Mouse (Mus musculus) myocyte (in vitro differentiated cells): ENCODE results near the gene Gcnt7. TPM values are rescaled to one million over a fixed set of nuclear protein-coding genes. Genes with fewer than 3 reads are reported as not detected.

Experiments used
- H3K27me3 ChIP-seq: one replicate; pipeline ENCODE4 v1.6.1; 2011; ENCODE audit not compliant: control insufficient read depth, insufficient read depth, insufficient read length
- H3K36me3 ChIP-seq: one replicate; pipeline ENCODE4 v1.6.1; 2011; ENCODE audit not compliant: control insufficient read depth, insufficient read depth
- H3K4me2 ChIP-seq: one replicate; pipeline ENCODE4 v1.6.1; 2011; ENCODE audit warnings: low read depth, control low read depth
- H3K4me3 ChIP-seq: one replicate; pipeline ENCODE4 v1.5.1; 2011; ENCODE audit warnings: mild to moderate bottlenecking, control low read depth, moderate library complexity
- H3K79me2 ChIP-seq: one replicate; pipeline ENCODE4 v1.6.1; 2011; ENCODE audit not compliant: control insufficient read depth, insufficient read depth
- H3ac ChIP-seq: one replicate; pipeline ENCODE4 v1.6.1; 2011; ENCODE audit not compliant: control insufficient read depth, insufficient read length
- CEBPB ChIP-seq: IDR thresholded peaks from 2 replicates; pipeline ENCODE4 v1.6.1; 2011; ENCODE audit warnings: mild to moderate bottlenecking, moderate library complexity; ENCODE audit not compliant: poor library complexity, insufficient read depth, severe bottlenecking
- E2F4 ChIP-seq: IDR thresholded peaks from one replicate; pipeline ENCODE4 v1.6.1; 2011; ENCODE audit warnings: mild to moderate bottlenecking, control low read depth, moderate library complexity; ENCODE audit not compliant: insufficient read depth
- MAX ChIP-seq: IDR thresholded peaks from one replicate; pipeline ENCODE4 v1.6.1; 2011; ENCODE audit warnings: low read depth, mild to moderate bottlenecking, control low read depth
- MYOD1 ChIP-seq, 3 experiments: IDR thresholded peaks; one replicate each; pipeline ENCODE4 v1.6.1; 2011; ENCODE audit warnings: control low read depth in 2 of 3, low read depth in 2 of 3, mild to moderate bottlenecking in 2 of 3, moderate library complexity in 1 of 3; ENCODE audit not compliant: insufficient read length in 2 of 3, control insufficient read depth in 1 of 3
- MYOG ChIP-seq, 3 experiments: IDR thresholded peaks; one replicate each; pipeline ENCODE4 v1.6.1; 2011; ENCODE audit warnings: control low read depth in 2 of 3, low read depth in 2 of 3, mild to moderate bottlenecking in 2 of 3; ENCODE audit not compliant: insufficient read length in 2 of 3, control insufficient read depth in 1 of 3, insufficient read depth in 1 of 3
- POLR2A ChIP-seq: IDR thresholded peaks from one replicate; pipeline ENCODE4 v1.6.1; 2011; ENCODE audit warnings: low read depth, mild to moderate bottlenecking, control low read depth, moderate library complexity; ENCODE audit not compliant: insufficient read length
- POLR2AphosphoS2 ChIP-seq: IDR thresholded peaks from one replicate; pipeline ENCODE4 v1.6.1; 2011; ENCODE audit warnings: low read depth, control low read depth; ENCODE audit not compliant: insufficient read length
- REST ChIP-seq: IDR thresholded peaks from one replicate; pipeline ENCODE4 v1.6.1; 2011; ENCODE audit warnings: mild to moderate bottlenecking, control low read depth, moderate library complexity; ENCODE audit not compliant: insufficient read depth, insufficient read length
- SRF ChIP-seq: IDR thresholded peaks from one replicate; pipeline ENCODE4 v1.6.1; 2011; ENCODE audit warnings: low read depth; ENCODE audit not compliant: control insufficient read depth, insufficient read length
- TCF12 ChIP-seq: IDR thresholded peaks from one replicate; pipeline ENCODE4 v1.6.1; 2011; ENCODE audit warnings: mild to moderate bottlenecking, control low read depth; ENCODE audit not compliant: poor library complexity, insufficient read depth, severe bottlenecking
- TCF3 ChIP-seq: IDR thresholded peaks from one replicate; pipeline ENCODE4 v1.6.1; 2011; ENCODE audit warnings: low read depth, control low read depth; ENCODE audit not compliant: insufficient read length
- USF1 ChIP-seq: IDR thresholded peaks from one replicate; pipeline ENCODE4 v1.6.1; 2011; ENCODE audit warnings: low read depth, mild to moderate bottlenecking, control low read depth, moderate library complexity
- polyA plus RNA-seq: library from polyadenylated mRNA; unstranded; fragments of >200 nt; fragmentation: generic; extraction: Trizol; gene quantifications from one replicate; pipeline ENCODE4 v1.2.1, GENCODE M21; 2012; ENCODE audit warnings: missing spikeins

The Gcnt7 gene
- polyA plus RNA-seq, 1 experiment = 0.17 TPM

DNA sequence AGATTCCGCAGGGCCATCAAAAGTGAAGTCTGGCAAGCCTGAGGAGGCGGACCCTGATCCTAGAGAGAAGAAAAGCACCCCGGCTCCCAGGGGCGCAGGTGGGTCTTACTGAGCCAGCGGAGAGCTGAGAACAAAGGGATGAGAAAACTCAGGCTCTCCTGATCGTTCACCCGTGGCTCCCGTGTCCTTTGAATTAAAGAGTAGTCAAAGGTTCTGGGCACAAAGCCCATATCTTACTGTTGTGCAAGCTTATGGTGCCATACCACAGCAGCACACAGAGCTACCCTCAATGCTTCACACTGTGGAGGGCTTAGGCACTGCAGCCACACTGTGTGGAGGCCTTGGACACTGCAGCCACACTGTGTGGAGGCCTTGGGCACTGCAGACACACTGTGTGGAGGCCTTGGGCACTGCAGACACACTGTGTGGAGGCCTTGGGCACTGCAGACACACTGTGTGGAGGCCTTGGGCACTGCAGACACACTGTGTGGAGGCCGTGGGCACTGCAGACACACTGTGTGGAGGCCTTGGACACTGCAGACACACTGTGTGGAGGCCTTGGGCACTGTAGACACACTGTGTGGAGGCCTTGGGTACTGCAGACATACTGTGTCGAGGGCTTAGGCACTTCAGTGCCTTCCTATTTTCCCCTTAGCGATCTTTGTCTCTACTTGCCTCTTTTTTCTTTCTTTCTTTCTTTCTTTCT, 8.2 kb upstream of the Gcnt7 start:
- no peaks in the 10 kb centered on the region for H3K27me3 ChIP-seq
- H3K36me3 ChIP-seq = peaks cover 20% of the 10 kb centered on the region
- H3ac ChIP-seq = no peak overlapping the region
- no peak for TF ChIP-seq CEBPB
- TF ChIP-seq REST = no peak
- no peak for TF ChIP-seq MYOD1 (IDR thresholded peaks at IDR 0.05; ENCODE audit: control insufficient read depth in 1 of 3, insufficient read length in 2 of 3, low read depth in 2 of 3)
- no peak overlapping the region for H3K4me3 ChIP-seq
- H3K79me2 ChIP-seq = no peaks in the 10 kb centered on the region
- no peak overlapping the region for H3K4me2 ChIP-seq

DNA sequence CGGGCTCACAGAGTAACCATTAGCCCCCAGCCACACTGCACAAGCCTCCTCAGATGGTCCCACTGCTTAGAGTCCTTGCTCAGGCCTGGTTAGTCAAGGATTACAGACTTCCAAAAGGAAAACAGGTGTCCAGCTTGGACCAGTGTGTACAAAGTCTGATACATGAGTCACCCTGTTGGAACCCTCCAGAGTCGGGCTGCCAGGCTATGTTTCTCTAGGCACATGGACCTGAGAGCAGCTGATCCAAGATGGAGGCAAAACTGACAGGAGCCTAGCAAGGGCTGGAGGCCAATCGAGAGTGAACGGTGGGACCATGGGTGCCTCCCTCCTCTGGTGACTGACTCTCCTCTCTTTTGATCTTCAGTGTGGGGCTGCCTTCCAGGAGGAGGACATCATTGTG, 4.4 kb upstream of the Gcnt7 start:
- Histone ChIP-seq H3K4me3 (no peak overlapping the region), H3K27me3 (no peaks in the 10 kb centered on the region), H3ac (no peak overlapping the region), H3K79me2 (no peaks in the 10 kb centered on the region), H3K36me3 (peaks cover 12% of the 10 kb centered on the region), H3K4me2 (no peak overlapping the region)
- TF ChIP-seq USF1 (no peak), E2F4 (no peak), CEBPB (no peak), MAX (no peak), MYOG (IDR thresholded peaks at IDR 0.05; ENCODE audit: control insufficient read depth in 1 of 3, insufficient read depth in 1 of 3, insufficient read length in 2 of 3, low read depth in 2 of 3) (no peak), POLR2A (no peak), TCF3 (no peak), TCF12 (no peak), SRF (no peak), POLR2AphosphoS2 (no peak), REST (no peak), MYOD1 (IDR thresholded peaks at IDR 0.05; ENCODE audit: control insufficient read depth in 1 of 3, insufficient read length in 2 of 3, low read depth in 2 of 3) (no peak)

DNA sequence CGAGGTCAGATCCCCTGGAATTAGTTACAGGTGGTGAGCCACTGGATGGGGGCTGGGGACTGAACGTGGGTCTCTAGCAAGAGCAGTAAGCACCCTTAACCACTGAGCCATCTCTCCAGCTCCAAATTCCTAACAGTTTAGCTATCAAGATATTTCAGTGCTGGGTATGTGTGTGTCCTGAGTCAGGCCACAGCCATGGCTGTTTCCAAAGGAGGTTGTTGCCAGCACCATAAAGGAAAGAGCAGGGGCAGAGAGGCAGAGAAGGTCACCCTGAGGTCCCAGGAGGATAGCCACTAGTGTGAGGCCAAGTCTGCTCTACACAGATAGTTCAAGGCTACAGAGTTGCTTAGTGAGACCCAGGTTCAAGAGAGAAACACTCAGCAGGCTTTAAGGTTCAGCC, 2.3 kb upstream of the Gcnt7 start:
- H3ac ChIP-seq = no peak overlapping the region
- no peaks in the 10 kb centered on the region for H3K27me3 ChIP-seq
- no peak overlapping the region for H3K4me3 ChIP-seq
- TF ChIP-seq TCF12 (no peak), MYOD1 (IDR thresholded peaks at IDR 0.05; ENCODE audit: control insufficient read depth in 1 of 3, insufficient read length in 2 of 3, low read depth in 2 of 3) (no peak), MAX (no peak), MYOG (IDR thresholded peaks at IDR 0.05; ENCODE audit: control insufficient read depth in 1 of 3, insufficient read depth in 1 of 3, insufficient read length in 2 of 3, low read depth in 2 of 3) (no peak), POLR2AphosphoS2 (no peak)
- peaks cover 9% of the 10 kb centered on the region for H3K36me3 ChIP-seq
- H3K79me2 ChIP-seq = no peaks in the 10 kb centered on the region
- H3K4me2 ChIP-seq = no peak overlapping the region

- no peaks in the 10 kb centered on the region for H3K27me3 ChIP-seq
- no peak overlapping the region for H3K4me3 ChIP-seq
- TF ChIP-seq CEBPB = no peak
- TF ChIP-seq POLR2AphosphoS2 = no peak
- TF ChIP-seq MYOG (IDR thresholded peaks at IDR 0.05; ENCODE audit: control insufficient read depth in 1 of 3, insufficient read depth in 1 of 3, insufficient read length in 2 of 3, low read depth in 2 of 3) = no peak
- TF ChIP-seq MAX = no peak
- no peak for TF ChIP-seq MYOD1 (IDR thresholded peaks at IDR 0.05; ENCODE audit: control insufficient read depth in 1 of 3, insufficient read length in 2 of 3, low read depth in 2 of 3)
- TF ChIP-seq TCF3 = no peak
- no peak for TF ChIP-seq USF1
- TF ChIP-seq POLR2A = no peak
- no peak for TF ChIP-seq E2F4
- no peak for TF ChIP-seq TCF12
- no peak for TF ChIP-seq REST
- no peak for TF ChIP-seq SRF
- H3K79me2 ChIP-seq = no peaks in the 10 kb centered on the region
- H3K4me2 ChIP-seq = no peak overlapping the region
- no peak overlapping the region for H3ac ChIP-seq
- H3K36me3 ChIP-seq = peaks cover 9% of the 10 kb centered on the region
Measured at GRCm38 (mm10) chr2:172452458-172452857, 5.9 kb downstream of the Gcnt7 start.

GRCm38 (mm10) chr2:172452031-172452430, 6.4 kb downstream of the Gcnt7 start:
- Histone ChIP-seq H3K36me3 (peaks cover 11% of the 10 kb centered on the region), H3K79me2 (no peaks in the 10 kb centered on the region), H3K4me2 (no peak overlapping the region), H3K4me3 (no peak overlapping the region), H3K27me3 (no peaks in the 10 kb centered on the region), H3ac (no peak overlapping the region)
- no peak for TF ChIP-seq E2F4
- no peak for TF ChIP-seq POLR2AphosphoS2
- no peak for TF ChIP-seq MYOD1 (IDR thresholded peaks at IDR 0.05; ENCODE audit: control insufficient read depth in 1 of 3, insufficient read length in 2 of 3, low read depth in 2 of 3)
- TF ChIP-seq MAX = no peak
- TF ChIP-seq POLR2A = no peak
- no peak for TF ChIP-seq CEBPB
- no peak for TF ChIP-seq USF1
- TF ChIP-seq TCF12 = no peak
- no peak for TF ChIP-seq MYOG (IDR thresholded peaks at IDR 0.05; ENCODE audit: control insufficient read depth in 1 of 3, insufficient read depth in 1 of 3, insufficient read length in 2 of 3, low read depth in 2 of 3)
- TF ChIP-seq SRF = no peak
- no peak for TF ChIP-seq REST
